Mouse (Mus musculus) adrenal gland, postnatal 36 days (tissue): ENCODE data around the gene Dlgap5. TPM values are rescaled to one million over a fixed set of nuclear protein-coding genes. Genes with fewer than 3 reads are reported as not detected.

ENCODE experiments used
- DNase-seq, 2 experiments: peaks; one replicate each; pipeline ENCODE4 v3.0.0; 2021; ENCODE audit warnings: mixed read lengths in 1 of 2
- total RNA-seq, 2 experiments: library from RNA; stranded (reverse); gene quantifications; 2 replicates each; pipeline ENCODE4 v1.2.3; 2021

Dlgap5 gene
- total RNA-seq, 2 experiments from 2014 or later, result 1.7 to 3.2 TPM

DNA sequence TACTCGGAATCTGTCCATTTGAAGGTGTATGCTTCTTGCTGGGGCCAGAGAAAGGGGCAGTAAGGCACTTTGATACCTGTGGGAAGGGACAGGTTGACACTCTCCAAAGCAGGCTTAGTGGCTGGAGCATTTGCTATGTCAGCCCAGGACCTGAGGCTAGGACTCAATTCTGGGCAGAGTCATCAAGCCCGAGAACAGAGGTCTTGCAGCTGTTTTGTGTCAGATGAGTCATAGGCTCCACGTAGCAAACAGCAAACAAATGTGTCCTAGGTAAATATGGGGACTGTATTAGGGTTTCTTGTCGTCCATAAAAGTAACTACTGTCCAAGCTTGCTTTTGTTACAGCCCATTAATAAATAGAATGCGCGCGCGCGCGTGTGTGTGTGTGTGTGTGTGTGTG is 65.9 kb downstream of the Dlgap5 start:
- no peak for DNase-seq

GRCm38 (mm10) chr14:47350974-47351373 is 67.2 kb downstream of the Dlgap5 start:
- no peak for DNase-seq

DNA sequence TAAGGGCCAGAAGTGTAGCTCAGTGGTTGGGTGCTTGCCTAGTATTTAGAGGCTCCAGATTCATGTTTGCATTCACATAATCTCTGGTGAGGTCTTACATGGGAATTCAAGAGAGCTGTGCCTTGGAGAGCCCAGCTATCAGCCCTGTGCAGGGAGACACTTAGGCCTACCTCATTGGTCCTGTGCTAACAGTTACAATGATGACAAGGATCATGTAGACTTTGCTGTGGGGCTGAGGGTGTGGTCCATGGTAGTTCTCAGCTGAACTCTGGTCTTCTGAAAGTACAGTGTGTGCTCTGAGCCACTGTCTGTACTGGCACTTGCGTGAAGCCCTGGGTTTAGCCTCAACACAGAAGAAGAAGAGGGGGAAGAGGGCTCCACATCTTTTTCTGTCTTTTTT is 71.5 kb downstream of the Dlgap5 start:
- DNase-seq, result no peak

GRCm38 (mm10) chr14:47341811-47342291 is 76.4 kb downstream of the Dlgap5 start:
- no peak for DNase-seq

DNA sequence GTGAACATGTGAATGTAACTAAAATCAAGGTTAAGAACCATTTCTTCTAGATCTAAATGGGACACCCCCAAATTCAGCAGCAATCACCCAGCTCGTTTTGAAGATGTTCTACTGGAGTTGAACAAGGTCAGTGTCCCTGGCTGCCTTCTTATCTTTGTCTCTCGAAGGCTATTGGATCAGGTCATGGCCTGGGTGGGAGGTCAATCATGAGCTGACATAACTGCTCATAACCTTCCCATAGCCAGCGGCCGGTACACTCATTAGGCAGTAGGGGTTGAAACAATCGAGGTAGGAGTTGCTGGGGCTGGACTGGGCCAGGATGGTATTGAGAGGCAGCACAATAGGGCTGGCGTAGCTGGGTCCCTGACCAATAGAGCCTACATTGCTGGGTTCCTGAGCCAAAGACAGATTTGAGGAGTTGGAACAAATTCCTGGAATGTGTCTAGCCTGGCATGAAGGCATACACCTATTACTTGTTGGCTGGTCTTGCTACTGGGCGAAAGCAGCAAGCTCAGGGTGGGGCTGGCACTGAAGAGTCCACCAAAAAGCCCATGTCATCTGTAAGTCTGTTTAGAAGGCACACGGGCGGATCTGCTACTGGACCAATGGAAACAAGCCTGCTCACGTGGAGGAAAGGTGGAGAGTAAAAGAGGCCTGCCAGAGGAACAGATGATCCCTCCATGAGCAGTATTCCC is 77.8 kb downstream of the Dlgap5 start:
- DNase-seq, result peak; percentile 23 to 36

Other genes starting within 250 kb of the Dlgap5 start
- gene Gch1, start 229.0 kb downstream of the Dlgap5 start, total RNA-seq, result 10 to 100 TPM; 75.6 to 78.0 TPM
- 1 to 10 TPM; 1.9 to 3.0 TPM for gene Wdhd1, start 141.6 kb downstream of the Dlgap5 start, total RNA-seq
- gene Socs4, start 141.5 kb downstream of the Dlgap5 start, total RNA-seq, result 10 to 100 TPM; 20.8 to 23.1 TPM
- 10 to 100 TPM; 79.2 to 82.5 TPM for gene Mapk1ip1l, start 120.1 kb downstream of the Dlgap5 start, total RNA-seq
- 10 to 100 TPM in 1 of 2 experiments, 1 to 10 TPM in 1; 9.5 to 16.2 TPM for gene Lgals3, start 50.7 kb downstream of the Dlgap5 start, total RNA-seq
- 10 to 100 TPM; 27.5 to 38.2 TPM for gene Fbxo34, start 32.0 kb upstream of the Dlgap5 start, total RNA-seq
- gene Atg14, start 152.2 kb upstream of the Dlgap5 start, total RNA-seq, result 10 to 100 TPM; 11.8 to 14.9 TPM
- gene Ktn1, start 230.0 kb upstream of the Dlgap5 start, total RNA-seq, result 10 to 100 TPM; 58.5 to 63.3 TPM